34 mouse cellular contexts compared by ENCODE assay signal in genomic region chrX:13599966-13600365, GRCm38 (mm10). TPM values are rescaled to one million over a fixed set of nuclear protein-coding genes. Genes with fewer than 3 reads are reported as not detected.
DNase-seq lines count a peak whose midpoint lies in the region; ATAC-seq and TF ChIP-seq lines count a peak whose summit lies in the region.
"Had no signal": no experiment of that assay in that cellular context is flagged by ENCODE, and none has a peak within 500 bp of the region (broad histone marks: within the 10 kb centered on the region; RNA-seq: fewer than 3 reads in every experiment).

No protein-coding gene starts in this region.

- no peaks in the 10 kb centered on the region for H3K9me3 ChIP-seq in lung, postnatal 0 days (ENCODE audit: low read length)
- H3K9me3 ChIP-seq: forebrain, embryonic 13.5 days; heart, embryonic 13.5 days; hindbrain, embryonic 10.5 days; hindbrain, embryonic 15.5 days; limb, embryonic 10.5 days; limb, embryonic 15.5 days; liver, embryonic 13.5 days; megakaryocyte, embryonic 14.5 days; midbrain, embryonic 12.5 days; neural tube, embryonic 13.5 days; stomach, embryonic 15.5 days had no signal

- no peaks in the 10 kb centered on the region for H3K79me2 ChIP-seq in macrophage (ENCODE audit: inconsistent target)

- H3K4me1 ChIP-seq in lung, postnatal 0 days (ENCODE audit: insufficient read depth, low read depth, low read length), result no peaks in the 10 kb centered on the region
- peaks cover 20% of the 10 kb centered on the region for H3K4me1 ChIP-seq in bone marrow macrophage, adult 2 months (ENCODE audit: control insufficient read depth, insufficient read depth, low read length)
- H3K4me1 ChIP-seq: forebrain, embryonic 13.5 days; heart, embryonic 13.5 days; hindbrain, embryonic 10.5 days; hindbrain, embryonic 15.5 days; limb, embryonic 10.5 days; limb, embryonic 15.5 days; liver, embryonic 13.5 days; megakaryocyte, embryonic 14.5 days; midbrain, embryonic 12.5 days; neural tube, embryonic 13.5 days; stomach, embryonic 15.5 days had no signal

- no peaks in the 10 kb centered on the region for H3K36me3 ChIP-seq in lung, postnatal 0 days (ENCODE audit: insufficient read depth, low read length)
- no peaks in the 10 kb centered on the region for H3K36me3 ChIP-seq in macrophage (ENCODE audit: inconsistent target)
- H3K36me3 ChIP-seq in splenic B cell, adult 2 months (ENCODE audit: control insufficient read depth, insufficient read depth, low read length, poor library complexity, severe bottlenecking), result no peaks in the 10 kb centered on the region
- H3K36me3 ChIP-seq: heart, embryonic 13.5 days; hindbrain, embryonic 10.5 days; hindbrain, embryonic 15.5 days; limb, embryonic 10.5 days; limb, embryonic 15.5 days; liver, embryonic 13.5 days; midbrain, embryonic 12.5 days; neural tube, embryonic 13.5 days; stomach, embryonic 15.5 days had no signal

- H3K4me3 ChIP-seq in lung, postnatal 0 days (ENCODE audit: low read depth, low read length), result no peak overlapping the region
- no peak overlapping the region; the same call in 1 of the 2 replicates for H3K4me3 ChIP-seq in bone marrow macrophage, adult 2 months (ENCODE audit: insufficient read depth, low read length)
- H3K4me3 ChIP-seq in macrophage (ENCODE audit: inconsistent target), result no peak overlapping the region
- H3K4me3 ChIP-seq: forebrain, embryonic 13.5 days; heart, embryonic 13.5 days; hindbrain, embryonic 10.5 days; hindbrain, embryonic 15.5 days; limb, embryonic 10.5 days; limb, embryonic 15.5 days; liver, embryonic 13.5 days; megakaryocyte, embryonic 14.5 days; midbrain, embryonic 12.5 days; neural tube, embryonic 13.5 days; stomach, embryonic 15.5 days had no signal

- no peaks in the 10 kb centered on the region for H3K27me3 ChIP-seq in lung, postnatal 0 days (replicated peaks; ENCODE audit: insufficient read depth, low read length)
- no peaks in the 10 kb centered on the region for H3K27me3 ChIP-seq in splenic B cell, adult 2 months (ENCODE audit: control insufficient read depth, insufficient read depth, low read length, poor library complexity, severe bottlenecking)
- H3K27me3 ChIP-seq: forebrain, embryonic 13.5 days; hindbrain, embryonic 15.5 days; limb, embryonic 15.5 days; liver, embryonic 13.5 days; megakaryocyte, embryonic 14.5 days; midbrain, embryonic 12.5 days; neural tube, embryonic 13.5 days; stomach, embryonic 15.5 days had no signal

- 26% methylated on average over 1 of the region's 1 CpGs for WGBS in lung, postnatal 0 days
- 33% methylated on average over 1 of the region's 1 CpGs for WGBS in macrophage (ENCODE audit: missing documents)

- no peak for TF ChIP-seq POLR2A in bone marrow macrophage, adult 2 months (IDR thresholded peaks at IDR 0.05; ENCODE audit: borderline replicate concordance, low read depth, low read length)

- no peak for TF ChIP-seq EP300 in lung, postnatal 0 days (IDR thresholded peaks at IDR 0.05)

- peak; percentile 11 for DNase-seq in lung, postnatal 0 days (ENCODE audit: low spot score)
- no peak for DNase-seq in lung, postnatal 25 days (ENCODE audit: low spot score)
- peak; percentile 56 for DNase-seq in splenic B cell, adult 2 months (ENCODE audit: low read depth, low spot score)
- no peak for DNase-seq in ovary, postnatal 10 days (ENCODE audit: low spot score)
- DNase-seq in frontal cortex, postnatal 25 days (ENCODE audit: low spot score in 2 of 2), result no peak
- DNase-seq in thymus, postnatal 14 days, result no peak
- DNase-seq: adrenal gland, adult 8-10 months; cerebellum, adult 2 months; cerebellum, postnatal 25 days; gastrocnemius, postnatal 36 days; heart, postnatal 10 days; kidney, adult 18-20 months; kidney, postnatal 4 days; layer of hippocampus, adult 9-11 months; liver, embryonic 13.5 days; lung, adult 18-20 months; lung, postnatal 10 days; right cerebral cortex, postnatal 25 days; thymus, postnatal 25 days had no signal

- H3K4me2 ChIP-seq in lung, postnatal 0 days (replicated peaks; ENCODE audit: low read depth, low read length), result no peak overlapping the region
- H3K4me2 ChIP-seq: forebrain, embryonic 13.5 days; heart, embryonic 13.5 days; hindbrain, embryonic 15.5 days; limb, embryonic 15.5 days; liver, embryonic 13.5 days; midbrain, embryonic 12.5 days; neural tube, embryonic 13.5 days; stomach, embryonic 15.5 days had no signal

- no peak overlapping the region for H3K27ac ChIP-seq in lung, postnatal 0 days (ENCODE audit: low read length)
- peak overlapping the region; percentile 98 for H3K27ac ChIP-seq in bone marrow macrophage, adult 2 months (ENCODE audit: insufficient read depth, low read depth, low read length)
- H3K27ac ChIP-seq in macrophage, result peak overlapping the region; percentile 73
- H3K27ac ChIP-seq: forebrain, embryonic 13.5 days; heart, embryonic 13.5 days; hindbrain, embryonic 10.5 days; hindbrain, embryonic 15.5 days; kidney, postnatal 0 days; limb, embryonic 10.5 days; limb, embryonic 15.5 days; liver, embryonic 13.5 days; midbrain, embryonic 12.5 days; neural tube, embryonic 13.5 days; stomach, embryonic 15.5 days had no signal

- ATAC-seq in lung, postnatal 0 days, result no peak
- ATAC-seq: activated CD4-positive, CD25-positive, alpha-beta regulatory T cell, adult 4 months; CD4-positive, CD25-positive, alpha-beta regulatory T cell, adult 4 months; forebrain, embryonic 13.5 days had no signal

- H3K9ac ChIP-seq in lung, postnatal 0 days (replicated peaks; ENCODE audit: low read depth), result no peak overlapping the region
- H3K9ac ChIP-seq: forebrain, embryonic 13.5 days; heart, embryonic 13.5 days; hindbrain, embryonic 15.5 days; limb, embryonic 15.5 days; liver, embryonic 13.5 days; midbrain, embryonic 12.5 days; neural tube, embryonic 13.5 days; stomach, embryonic 15.5 days had no signal

- no peak for TF ChIP-seq CTCF in lung, postnatal 0 days (IDR thresholded peaks at IDR 0.05)
- no peak for TF ChIP-seq CTCF in bone marrow macrophage, adult 2 months (IDR thresholded peaks at IDR 0.05; ENCODE audit: low read depth, low read length)

RNA-seq across cellular contexts. Expression of gene Gpr34, which starts 31.9 kb away (rescaled TPM):
- polyA plus RNA-seq in lung, postnatal 0 days (2015; fragmentation: Nextera tagmentation; extraction: Ambion mirVana), result 4.3 and 4.4 TPM in 2 replicates
- 24.0 and 25.0 TPM in 2 replicates for polyA plus RNA-seq in bone marrow macrophage, adult 2 months (2012; ENCODE audit: insufficient read depth, insufficient read length, missing spikeins)
- 1 to 10 TPM in 4 of 26 experiments, under 1 TPM in 9, not detected in 13; 0.29 to 7.7 (median 0.88) TPM for total RNA-seq in macrophage (2018; cell fraction: chromatin; rRNA removed)
- 10 to 100 TPM in 12 of 26 experiments, 1 to 10 TPM in 2, under 1 TPM in 12; 0.40 to 26.6 (median 4.5) TPM for total RNA-seq in macrophage (2018; cell fraction: cytosol; rRNA removed)
- 10 to 100 TPM in 2 of 26 experiments, 1 to 10 TPM in 10, under 1 TPM in 11, not detected in 3; 0.33 to 17.4 (median 2.7) TPM for total RNA-seq in macrophage (2018; cell fraction: nucleus; rRNA removed)
- 10.4 to 30.0 TPM (median 24.8 TPM) in 3 replicates for polyA plus RNA-seq in macrophage (2018)

Comparison
In these comparisons a context has a peak if more than half of its experiments do, and no peak if none do; other contexts are left out.
1. DNase-seq: peak in lung, postnatal 0 days (single experiment) and splenic B cell, adult 2 months (single experiment); none in lung, postnatal 25 days (single experiment), ovary, postnatal 10 days (single experiment), frontal cortex, postnatal 25 days (0 of 2) and thymus, postnatal 14 days (single experiment).